Mouse (Mus musculus): ENCODE measurements around the gene Ermp1. TPM values are rescaled to one million over a fixed set of nuclear protein-coding genes. Genes with fewer than 3 reads are reported as not detected.

Ermp1 gene
- total RNA-seq, 2 experiments from 2014 or later: 56.1 to 59.3 TPM

DNA sequence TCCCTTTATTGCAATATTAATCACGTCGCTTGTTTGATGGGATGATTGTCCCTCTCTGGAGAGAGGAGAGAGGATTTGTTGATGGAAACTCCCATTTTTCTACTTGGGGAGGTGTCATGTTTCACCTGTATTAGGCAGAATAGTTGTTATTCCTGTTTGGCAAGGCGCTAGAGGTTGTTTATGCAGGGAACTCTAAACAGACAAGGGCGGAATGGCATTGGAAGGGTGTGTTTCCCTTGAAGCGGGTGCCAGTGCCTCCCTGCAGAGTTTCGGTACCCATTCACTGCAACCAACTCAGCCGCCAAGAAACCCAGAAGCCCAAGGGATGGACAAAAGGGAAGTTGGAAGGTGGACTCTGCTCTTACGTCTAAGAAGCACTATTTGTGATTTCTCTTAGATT lies 15.6 kb upstream of the Ermp1 start:
- no peak for DNase-seq (ENCODE audit: extremely low spot score in 1 of 2, low spot score in 1 of 2)

DNA sequence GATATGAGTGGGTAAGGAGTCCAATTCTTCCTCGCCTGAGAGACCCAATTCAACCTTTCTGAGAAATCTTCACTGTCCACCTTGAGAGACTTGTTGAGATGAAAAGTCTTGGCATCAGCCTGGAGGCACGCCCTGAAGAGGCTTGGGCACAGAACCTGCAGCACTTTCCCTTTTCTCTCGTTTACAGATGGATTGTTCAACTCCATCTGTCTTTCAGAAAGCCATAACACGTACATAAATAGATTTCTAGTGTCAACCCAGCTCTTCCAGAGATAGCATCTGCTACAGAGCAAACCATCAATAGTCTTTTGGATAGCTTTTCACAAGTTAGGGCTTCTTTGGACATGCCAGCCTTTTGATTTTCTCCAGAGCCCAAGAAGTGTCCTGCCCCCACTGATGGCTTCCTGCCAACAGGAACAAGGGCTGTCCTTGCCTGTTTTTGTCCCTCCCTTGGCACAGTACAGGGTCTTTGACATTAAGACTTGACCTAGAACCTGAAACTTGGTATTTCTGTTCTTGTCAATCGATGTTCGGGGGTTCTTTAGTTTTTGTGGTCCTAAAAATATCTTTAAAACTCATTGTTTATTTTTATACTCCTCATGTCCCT lies 13.9 kb upstream of the Ermp1 start:
- no peak for DNase-seq (ENCODE audit: extremely low spot score in 1 of 2, low spot score in 1 of 2)

DNA sequence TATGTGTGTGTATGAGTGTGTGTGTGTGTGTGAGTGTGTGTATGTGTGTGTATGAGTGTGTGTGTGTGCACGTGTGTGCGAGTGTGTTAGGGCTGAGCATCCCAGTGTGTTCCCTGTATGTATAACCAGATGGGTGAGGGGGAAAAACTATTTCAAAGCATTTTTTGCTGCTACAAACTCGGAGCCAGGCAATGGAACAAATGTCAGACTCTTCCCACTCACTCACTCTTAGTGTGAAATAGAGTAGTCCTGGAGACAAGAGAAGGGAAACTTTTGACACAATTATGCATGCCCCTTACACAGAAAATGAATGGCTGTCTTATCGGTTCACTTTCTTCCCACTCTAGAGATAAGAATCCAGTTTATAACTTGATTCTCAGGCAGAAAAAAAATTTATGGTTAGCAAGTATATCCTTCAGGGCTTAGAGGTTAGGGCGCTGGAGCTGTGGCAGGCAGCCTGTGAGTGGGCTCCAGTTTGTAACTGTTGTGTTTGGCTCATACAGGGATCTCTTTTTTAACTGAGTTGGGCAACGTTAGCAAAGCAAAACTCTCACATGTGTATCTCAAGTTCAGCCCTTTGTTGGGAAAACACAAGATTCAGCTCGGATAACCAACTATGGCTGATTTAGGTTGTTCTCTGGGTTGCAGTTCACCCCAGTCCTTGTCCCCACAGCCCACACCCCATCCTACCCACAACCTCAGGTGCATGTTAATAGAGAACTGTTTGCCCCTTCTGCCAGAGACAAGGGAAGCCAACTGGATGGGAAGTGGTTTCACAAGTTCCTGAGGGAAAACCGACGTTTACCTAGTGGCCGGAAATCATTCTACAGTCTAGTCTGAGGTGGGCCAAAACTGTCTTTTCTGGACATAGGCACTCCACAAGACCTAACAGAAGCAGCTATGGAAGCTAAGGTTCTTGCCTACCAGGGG lies 12.9 kb upstream of the Ermp1 start:
- DNase-seq (ENCODE audit: extremely low spot score in 1 of 2, low spot score in 1 of 2): peak in 1 of 2 experiments; percentile 19

DNA sequence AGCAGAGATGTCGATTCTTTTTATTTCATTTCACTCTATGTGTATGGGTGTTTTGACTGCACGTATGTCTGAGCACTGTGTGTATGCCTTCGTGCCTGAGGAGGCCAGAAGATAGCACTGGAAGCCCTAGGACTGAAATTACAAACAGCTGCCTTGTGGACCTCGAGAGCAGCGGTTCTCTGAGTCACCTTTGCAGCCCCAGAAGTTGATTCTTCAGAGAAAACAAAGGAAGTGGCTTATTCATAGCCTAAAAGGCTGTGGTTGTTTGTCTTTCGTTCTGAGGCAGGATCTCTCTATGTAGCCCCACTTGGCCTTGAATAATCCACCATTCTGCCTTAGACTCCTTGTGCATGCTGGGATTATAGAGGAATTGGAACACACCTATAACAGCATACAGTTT lies 11.5 kb upstream of the Ermp1 start:
- DNase-seq (ENCODE audit: extremely low spot score in 1 of 2, low spot score in 1 of 2): no peak

DNA sequence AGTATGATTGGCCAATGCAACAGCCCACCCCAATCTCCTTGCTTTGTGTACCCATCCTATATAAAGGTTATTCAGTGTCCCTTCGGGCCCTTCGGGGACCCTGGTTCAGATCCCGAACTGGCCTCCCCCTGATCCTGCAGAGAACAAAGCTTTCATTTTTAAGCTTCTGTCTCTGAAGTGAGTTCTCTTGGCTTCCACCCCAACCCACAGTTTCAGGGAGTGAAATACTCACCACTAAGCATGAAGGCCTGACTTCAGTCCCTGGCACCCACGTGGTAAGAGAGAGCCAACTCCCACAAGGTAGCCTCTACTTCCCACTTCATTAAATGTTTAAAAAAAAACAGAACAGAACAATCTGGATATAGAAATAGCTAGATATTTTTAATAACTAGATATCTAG lies 10.6 kb upstream of the Ermp1 start:
- DNase-seq (ENCODE audit: extremely low spot score in 1 of 2, low spot score in 1 of 2): no peak

DNA sequence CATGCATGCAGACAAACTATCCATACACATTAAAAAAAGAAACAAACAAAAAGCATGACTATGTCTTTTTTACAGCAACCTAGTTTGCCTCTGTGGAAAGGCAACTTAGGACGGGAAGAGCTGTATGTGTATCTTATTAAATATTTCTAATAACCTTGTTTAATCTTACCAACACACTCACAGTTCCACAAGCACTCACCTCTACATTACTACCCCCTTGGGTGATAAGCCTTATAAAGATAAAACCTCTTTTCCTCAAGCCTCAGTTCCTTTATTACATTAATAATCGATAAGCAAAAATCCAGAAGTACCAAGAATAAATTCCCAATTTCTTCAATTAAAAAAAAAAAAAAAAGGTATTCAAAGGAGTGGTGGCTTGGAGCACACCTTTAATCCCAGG lies 9.3 kb upstream of the Ermp1 start:
- DNase-seq (ENCODE audit: extremely low spot score in 1 of 2, low spot score in 1 of 2): no peak

DNA sequence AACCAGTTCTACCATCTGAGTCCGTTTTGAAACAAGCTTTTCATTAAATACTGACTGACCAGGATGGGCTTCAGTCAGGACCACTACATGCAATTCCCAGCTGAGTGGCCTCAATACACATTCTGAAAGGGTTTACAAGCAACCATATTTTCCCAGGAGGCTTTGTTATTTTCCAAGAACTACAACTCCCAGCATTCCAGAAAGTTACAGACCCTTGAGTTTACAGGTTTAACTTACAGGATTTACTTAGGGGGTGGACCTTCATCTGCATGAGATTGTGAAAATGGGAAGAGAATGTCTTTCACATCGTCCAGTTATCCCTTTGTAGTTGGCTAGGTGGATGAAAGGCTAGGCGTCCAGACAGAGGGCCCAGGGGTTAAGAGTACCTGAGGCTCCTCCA lies 8.8 kb upstream of the Ermp1 start:
- DNase-seq (ENCODE audit: extremely low spot score in 1 of 2, low spot score in 1 of 2): no peak

DNA sequence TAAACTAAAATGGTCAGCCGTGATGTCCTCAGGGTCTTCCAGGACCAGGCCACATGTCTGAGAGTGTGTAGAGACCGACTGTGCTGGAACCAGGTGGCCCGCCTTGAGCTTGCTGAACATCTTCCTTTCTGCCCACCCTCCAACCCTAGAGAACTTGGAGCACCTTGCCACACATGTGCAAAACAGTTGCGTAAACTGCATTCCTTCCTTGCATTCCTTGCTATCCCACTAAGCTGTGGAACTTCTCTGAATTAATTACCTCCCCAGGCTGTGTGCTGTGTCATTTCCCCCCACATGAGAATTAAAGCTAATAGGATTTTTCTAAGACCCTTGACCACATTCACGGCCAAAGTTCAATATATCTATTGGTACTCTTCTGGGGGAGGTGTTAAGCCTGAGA lies 8.4 kb upstream of the Ermp1 start:
- DNase-seq (ENCODE audit: extremely low spot score in 1 of 2, low spot score in 1 of 2): no peak

DNA sequence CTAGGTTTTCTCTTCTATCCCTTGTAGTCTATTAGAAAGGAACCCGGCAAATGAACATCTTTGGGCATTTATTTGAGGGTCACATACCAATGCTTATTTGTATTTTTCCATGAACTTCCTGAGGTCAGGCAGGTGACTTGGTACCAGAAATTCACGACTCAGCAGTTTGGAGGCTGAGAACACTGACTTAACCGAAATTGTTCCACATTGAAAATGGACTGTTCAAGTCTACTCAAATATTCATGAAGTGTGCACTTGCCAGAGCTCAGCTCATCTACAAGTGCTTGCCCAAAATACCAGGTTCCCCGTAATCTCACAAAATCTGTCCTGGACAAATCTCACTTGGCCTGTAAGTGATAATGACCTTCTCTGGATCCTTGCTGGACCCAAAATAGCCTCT lies 7.8 kb upstream of the Ermp1 start:
- DNase-seq (ENCODE audit: extremely low spot score in 1 of 2, low spot score in 1 of 2): no peak

DNA sequence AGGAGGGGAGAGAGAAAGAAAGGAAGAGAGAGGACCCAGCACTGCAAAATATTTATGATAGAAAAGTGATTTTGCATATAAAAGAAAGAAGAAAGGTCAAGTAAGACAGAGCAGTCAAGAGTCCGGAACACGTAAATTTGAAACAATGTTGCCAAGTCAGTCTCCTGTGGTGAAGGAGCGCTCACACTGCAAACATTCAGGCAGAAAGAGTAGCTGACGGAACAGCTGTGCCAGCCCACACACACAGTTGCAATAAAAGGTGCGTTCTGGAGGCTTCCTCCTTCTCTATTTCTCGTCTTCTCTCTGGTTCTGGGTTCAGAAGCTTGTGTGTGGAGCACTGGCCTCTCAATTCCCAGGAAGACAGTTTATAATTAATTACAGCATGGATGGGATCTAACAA lies 6.9 kb upstream of the Ermp1 start:
- no peak for DNase-seq (ENCODE audit: extremely low spot score in 1 of 2, low spot score in 1 of 2)

DNA sequence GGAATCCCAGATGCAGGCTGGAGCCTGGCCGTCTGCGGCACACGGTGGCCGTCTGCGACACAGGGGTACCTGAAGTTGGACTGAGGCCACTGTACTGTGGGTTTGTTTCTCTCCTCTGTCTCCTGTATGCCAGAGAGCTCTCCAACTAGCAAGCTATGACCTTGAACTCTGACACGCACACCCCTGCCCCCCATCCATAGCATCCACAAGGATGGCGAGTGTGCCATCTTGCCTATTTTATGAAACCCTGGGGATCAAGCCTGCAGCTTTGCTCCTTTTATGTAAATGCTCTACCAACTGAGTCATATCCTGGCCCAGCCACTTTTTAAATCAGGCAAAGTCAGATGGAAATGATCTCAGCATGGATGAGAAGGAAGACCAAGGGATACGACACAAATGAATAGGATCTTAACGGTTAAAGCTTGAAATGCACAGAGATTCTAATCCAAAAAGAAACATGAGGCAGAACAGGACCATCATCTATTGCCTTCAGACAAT lies 5.6 kb upstream of the Ermp1 start:
- no peak for DNase-seq (ENCODE audit: extremely low spot score in 1 of 2, low spot score in 1 of 2)

DNA sequence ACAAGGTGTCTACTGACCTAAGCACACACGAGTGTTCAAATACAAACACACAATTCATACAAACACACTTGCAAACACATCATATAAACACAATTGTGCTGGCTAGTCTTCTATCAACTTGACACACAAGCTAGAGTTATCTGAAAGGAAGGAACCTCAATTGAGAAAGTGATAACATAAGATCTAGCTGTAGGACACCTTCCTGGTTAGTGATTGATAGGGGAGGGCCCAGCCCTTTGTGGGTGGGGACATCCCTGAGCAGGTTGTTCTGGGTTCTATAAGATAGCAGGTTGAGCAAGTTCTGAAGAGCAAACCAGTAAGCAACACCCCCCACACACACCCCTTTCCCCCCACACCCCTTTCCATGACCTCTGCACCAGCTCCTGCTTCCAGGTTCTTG lies 1.5 kb upstream of the Ermp1 start:
- DNase-seq (ENCODE audit: extremely low spot score in 1 of 2, low spot score in 1 of 2): no peak

DNA sequence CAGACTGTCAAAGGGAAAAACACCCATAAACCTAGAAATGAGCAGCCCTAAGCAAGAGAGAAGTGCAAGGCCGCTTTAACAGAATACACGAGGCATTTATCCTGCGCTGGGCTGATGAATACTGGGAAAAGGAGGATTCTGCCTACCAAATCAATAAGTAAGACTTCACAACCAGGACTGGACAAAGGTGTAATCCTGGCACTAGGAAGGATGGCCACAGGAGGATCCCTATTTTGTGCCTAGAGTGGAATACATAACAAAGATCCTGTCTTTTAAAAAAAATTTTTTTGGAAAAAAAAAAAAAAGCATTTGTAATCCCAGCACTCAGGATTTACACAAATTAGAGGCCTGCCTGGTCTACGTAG lies 317 bp upstream of the Ermp1 start:
- DNase-seq (ENCODE audit: extremely low spot score in 1 of 2, low spot score in 1 of 2): no peak

DNA sequence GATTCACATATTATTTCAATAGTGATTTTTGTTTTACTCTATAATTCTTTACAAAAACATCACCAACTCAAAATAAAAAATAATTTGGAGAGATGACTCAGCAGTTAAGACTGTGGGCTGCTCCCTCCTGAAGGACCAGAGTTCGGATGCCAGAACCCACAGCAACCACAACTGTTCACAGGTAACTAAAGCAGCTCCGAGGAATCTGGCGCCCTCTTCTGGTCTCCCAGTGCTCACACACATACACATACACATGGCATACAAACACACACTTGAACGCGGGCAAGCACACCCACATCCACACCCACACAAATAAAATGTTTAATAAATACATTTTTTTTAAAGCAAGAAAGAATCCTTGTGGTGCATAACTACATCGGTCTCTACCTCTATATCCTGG lies 3.5 kb downstream of the Ermp1 start:
- no peak for DNase-seq (ENCODE audit: extremely low spot score in 1 of 2, low spot score in 1 of 2)

DNA sequence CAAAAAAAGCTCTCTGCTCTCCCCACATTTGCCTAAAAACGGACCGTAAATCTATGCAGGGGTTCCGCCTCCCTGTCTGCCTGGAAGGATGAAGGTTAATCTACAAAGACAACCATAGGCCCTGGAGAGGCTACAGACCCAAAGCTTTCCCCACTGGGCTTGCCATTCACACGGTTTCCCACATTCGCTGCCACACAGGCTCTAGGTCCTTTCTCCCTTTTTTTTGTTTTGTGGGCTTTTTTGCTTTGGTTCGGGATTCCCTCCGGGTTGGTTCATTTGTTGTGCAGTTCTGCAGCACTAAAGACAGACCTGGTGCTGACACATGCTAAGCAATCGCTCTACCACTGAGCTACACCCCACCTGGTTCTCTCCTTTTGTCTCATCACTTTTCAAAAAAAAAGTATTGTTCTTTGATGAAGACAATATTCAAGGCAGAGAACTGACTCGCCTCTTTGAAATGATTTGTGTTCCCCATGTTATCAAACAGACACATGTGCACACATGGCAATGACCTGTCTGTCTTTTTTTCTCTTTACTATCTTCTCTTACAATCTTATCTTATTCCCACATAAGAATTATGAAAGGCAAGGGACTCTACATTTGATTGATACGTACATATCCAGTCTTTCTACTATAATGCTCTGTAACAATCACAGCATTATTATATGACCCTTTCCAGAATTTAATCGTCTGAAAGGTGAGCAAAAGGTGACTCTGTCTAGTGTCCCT lies 4.9 kb downstream of the Ermp1 start:
- no peak for DNase-seq (ENCODE audit: extremely low spot score in 1 of 2, low spot score in 1 of 2)

DNA sequence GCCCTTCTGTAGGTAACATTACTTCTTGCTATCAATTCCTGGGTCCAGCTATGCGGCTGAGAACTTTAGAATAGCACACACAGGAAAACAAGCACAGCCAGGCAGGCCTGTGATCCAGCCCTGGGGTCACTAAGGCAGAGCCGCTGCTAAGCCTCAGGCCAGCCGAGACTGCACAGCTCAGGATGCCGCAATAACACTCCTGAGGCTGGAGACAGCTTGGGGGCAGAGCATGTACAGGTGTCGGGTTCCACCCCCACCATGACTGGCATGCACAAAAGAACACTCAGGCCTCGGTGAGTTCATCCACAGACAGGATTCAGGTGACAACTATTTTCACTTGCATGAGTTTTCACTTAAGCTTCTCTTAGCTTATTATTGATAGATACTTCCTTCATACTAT lies 6.0 kb downstream of the Ermp1 start:
- DNase-seq (ENCODE audit: extremely low spot score in 1 of 2, low spot score in 1 of 2): no peak

DNA sequence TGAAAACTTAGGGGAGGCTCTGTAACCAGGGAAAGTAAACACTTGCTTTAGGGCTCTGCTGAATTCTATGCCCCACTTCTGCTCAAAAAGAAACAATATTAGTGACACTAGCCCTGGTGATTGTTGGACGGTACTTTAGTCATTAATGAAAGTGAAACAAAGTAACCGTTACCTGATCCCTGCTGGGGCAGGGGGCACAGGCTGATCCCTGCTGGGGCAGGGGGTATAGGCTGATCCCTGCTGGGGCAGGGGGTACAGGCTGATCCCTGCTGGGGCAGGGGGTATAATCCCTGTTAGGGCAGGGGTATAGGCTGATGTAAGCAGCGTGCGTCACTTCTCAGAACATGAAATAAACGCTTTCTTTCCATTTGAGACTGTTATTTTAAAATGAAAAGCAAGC lies 6.7 kb downstream of the Ermp1 start:
- DNase-seq (ENCODE audit: extremely low spot score in 1 of 2, low spot score in 1 of 2): no peak

DNA sequence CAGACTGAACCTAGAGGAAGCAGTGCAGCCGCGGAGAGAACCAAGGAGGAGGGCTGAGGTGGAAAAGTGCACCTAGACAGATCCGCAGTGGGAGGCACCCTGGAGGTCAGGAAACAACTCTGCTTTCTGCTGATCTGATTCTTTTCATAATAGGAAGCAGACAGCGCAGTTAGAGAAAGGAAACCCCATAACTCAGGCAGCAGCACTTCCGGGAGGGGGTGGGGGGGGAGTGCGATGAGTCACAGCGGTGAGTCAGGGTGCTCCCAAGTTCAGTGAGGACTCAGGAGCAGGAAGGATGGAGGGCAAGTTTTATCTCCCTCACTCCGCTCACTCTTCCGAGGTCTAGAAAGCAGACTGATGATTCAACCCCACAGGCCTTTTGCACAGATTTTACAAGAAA lies 7.2 kb downstream of the Ermp1 start:
- no peak for DNase-seq (ENCODE audit: extremely low spot score in 1 of 2, low spot score in 1 of 2)

DNA sequence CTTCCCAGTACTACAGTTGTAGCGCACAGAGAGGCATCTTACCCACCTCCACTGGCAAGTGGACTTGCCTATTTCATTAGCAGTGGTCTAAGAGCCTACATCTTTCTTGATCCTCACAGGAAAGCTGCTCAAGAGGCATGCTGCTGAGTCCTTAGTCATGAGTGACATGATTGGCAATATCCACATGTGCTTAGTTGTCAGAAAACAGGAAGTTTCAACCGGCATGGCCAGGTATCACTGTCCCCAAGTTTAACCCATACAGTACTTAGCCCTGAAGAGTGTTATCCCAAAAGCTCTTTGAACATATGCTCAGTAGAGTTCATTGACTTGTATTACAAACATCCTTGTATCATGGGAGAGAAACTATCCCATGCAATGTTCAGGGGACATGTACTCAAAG lies 36.1 kb downstream of the Ermp1 start:
- DNase-seq (ENCODE audit: extremely low spot score in 1 of 2, low spot score in 1 of 2): no peak

DNA sequence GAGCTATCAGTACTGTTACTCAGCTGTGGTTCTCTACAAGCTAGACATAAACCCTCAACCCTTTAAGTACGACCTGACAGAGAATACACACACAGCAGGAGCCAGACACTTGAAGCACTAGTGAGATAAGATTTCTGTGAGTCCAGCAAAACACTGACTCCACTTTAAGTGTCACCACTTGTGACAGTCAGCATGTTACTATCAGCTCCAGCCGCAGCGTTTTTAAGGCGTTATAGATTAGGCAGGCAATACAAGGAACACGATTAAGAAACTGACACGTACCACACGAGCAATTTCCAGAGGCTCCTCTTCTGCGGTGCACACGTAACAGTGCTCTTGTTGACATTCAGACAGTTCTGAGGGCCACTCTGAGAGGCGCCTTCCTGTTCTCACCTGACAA lies 37.3 kb downstream of the Ermp1 start:
- DNase-seq (ENCODE audit: extremely low spot score in 1 of 2, low spot score in 1 of 2): no peak

DNA sequence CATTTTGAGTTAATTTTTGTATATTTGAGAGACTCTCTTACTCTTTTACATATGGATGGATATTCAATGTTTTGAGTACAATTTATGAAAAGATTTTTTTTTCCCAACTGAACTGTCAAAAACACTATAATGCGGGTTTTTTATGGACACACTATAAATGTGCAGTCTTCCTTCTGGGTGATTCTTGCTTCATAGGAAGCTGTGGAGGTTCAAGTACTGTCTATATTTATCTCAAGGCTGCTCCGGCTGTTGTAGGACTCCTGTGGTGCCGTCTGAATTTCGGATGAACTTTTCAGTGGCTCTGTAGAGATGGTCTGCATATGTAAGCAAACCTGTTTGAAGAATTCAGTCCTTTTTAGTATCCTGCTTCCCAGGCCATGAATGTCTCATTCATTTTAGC lies 40.0 kb downstream of the Ermp1 start:
- DNase-seq (ENCODE audit: extremely low spot score in 1 of 2, low spot score in 1 of 2): no peak

All from layer of hippocampus, postnatal 25 days (tissue).